Mouse (Mus musculus) kidney, postnatal 25 days (tissue): ENCODE data around the gene Chd5.
A peak's percentile ranks its signal among the peaks of the same experiment; 100 is the strongest.

Source experiments
- DNase-seq, 2 experiments: peaks; one replicate each; pipeline ENCODE4 v3.0.0; 2021; ENCODE audit warnings: mixed read lengths in 2 of 2

Gene Chd5

GRCm38 (mm10) chr4:152338419-152339292 lies at the start of gene Chd5:
Gene Chd5 (plus strand): TSS chr4:152338651.
- peak in 1 of 2 experiments; percentile 43 for DNase-seq

GRCm38 (mm10) chr4:152290385-152290784 lies 48.1 kb upstream of the Chd5 start:
- DNase-seq: no peak

- DNase-seq: no peak
Observed at GRCm38 (mm10) chr4:152290991-152291390, 47.5 kb upstream of the Chd5 start.

- DNase-seq: no peak
Observed at GRCm38 (mm10) chr4:152291562-152291961, 46.9 kb upstream of the Chd5 start, which contains the start of gene Hes3. Gene Hes3 (minus strand): TSS chr4:152291662.

- DNase-seq: no peak
Observed at GRCm38 (mm10) chr4:152292102-152292765, 46.2 kb upstream of the Chd5 start.

GRCm38 (mm10) chr4:152294188-152294929 lies 44.1 kb upstream of the Chd5 start:
- peak; percentile 27 to 62 for DNase-seq

- DNase-seq: no peak
Observed at GRCm38 (mm10) chr4:152295916-152296315, 42.5 kb upstream of the Chd5 start.

GRCm38 (mm10) chr4:152296371-152296770 lies 42.1 kb upstream of the Chd5 start:
- no peak for DNase-seq

GRCm38 (mm10) chr4:152296874-152297861 lies 41.3 kb upstream of the Chd5 start, which contains the start of gene Icmt:
Gene Icmt (plus strand): TSS chr4:152297227.
- DNase-seq: peak; percentile 99 to 100

GRCm38 (mm10) chr4:152298836-152299235 lies 39.6 kb upstream of the Chd5 start:
- no peak for DNase-seq

GRCm38 (mm10) chr4:152300375-152300774 lies 38.1 kb upstream of the Chd5 start:
- DNase-seq: no peak

- peak; percentile 68 to 86 for DNase-seq
Observed at GRCm38 (mm10) chr4:152302012-152302411, 36.4 kb upstream of the Chd5 start.

GRCm38 (mm10) chr4:152303172-152303571 lies 35.3 kb upstream of the Chd5 start:
- peak; percentile 63 to 89 for DNase-seq

GRCm38 (mm10) chr4:152304685-152305084 lies 33.8 kb upstream of the Chd5 start:
- DNase-seq: no peak

- no peak for DNase-seq
Observed at GRCm38 (mm10) chr4:152305991-152306390, 32.5 kb upstream of the Chd5 start.

GRCm38 (mm10) chr4:152307542-152307941 lies 30.9 kb upstream of the Chd5 start:
- no peak for DNase-seq

GRCm38 (mm10) chr4:152312186-152312585 lies 26.3 kb upstream of the Chd5 start:
- DNase-seq: no peak

- DNase-seq: no peak
Observed at GRCm38 (mm10) chr4:152313211-152313632, 25.2 kb upstream of the Chd5 start.

- peak; percentile 61 to 64 for DNase-seq
Observed at GRCm38 (mm10) chr4:152313934-152314333, 24.5 kb upstream of the Chd5 start.

GRCm38 (mm10) chr4:152315498-152316213 lies 22.8 kb upstream of the Chd5 start:
- DNase-seq: no peak

- DNase-seq: no peak
Observed at GRCm38 (mm10) chr4:152317631-152318033, 20.8 kb upstream of the Chd5 start.
